Mouse (Mus musculus) embryonic facial prominence, embryonic 15.5 days (tissue): ENCODE data around the gene Parg. TPM values are rescaled to one million over a fixed set of nuclear protein-coding genes. Genes with fewer than 3 reads are reported as not detected.
"Not testable (repeated sequence)": the region's sequence is repeated elsewhere in the genome, so short reads cannot be mapped to it uniquely, and the experiment has no call there.

Source experiments
- ATAC-seq: fragments of 200-750 bp; cut with Nextera tagmentation; 2 replicates; pipeline ENCODE4 v1.8.0; 2017; ENCODE audit warnings: low read depth, moderate TSS enrichment; ENCODE audit not compliant: insufficient number of reproducible peaks, low FRiP score, low TSS enrichment
- H3K27ac ChIP-seq: fragments of 300-500 bp; sonication (generic); replicated peaks from 2 replicates; pipeline ENCODE4 v1.5.1; 2015; ENCODE audit warnings: mild to moderate bottlenecking, inconsistent platforms
- H3K27me3 ChIP-seq: fragments of 300-500 bp; sonication (generic); 2 replicates; pipeline ENCODE4 v1.6.1; 2015; ENCODE audit warnings: inconsistent platforms
- H3K36me3 ChIP-seq: fragments of 300-500 bp; sonication (generic); 2 replicates; pipeline ENCODE4 v1.6.1; 2015; ENCODE audit warnings: mild to moderate bottlenecking, inconsistent platforms
- H3K4me1 ChIP-seq: fragments of 300-500 bp; sonication (generic); 2 replicates; pipeline ENCODE4 v1.6.1; 2015; ENCODE audit warnings: inconsistent platforms
- H3K4me2 ChIP-seq: fragments of 300-500 bp; sonication (generic); replicated peaks from 2 replicates; pipeline ENCODE4 v1.6.1; 2015; ENCODE audit warnings: mild to moderate bottlenecking, inconsistent platforms
- H3K4me3 ChIP-seq: fragments of 300-500 bp; sonication (generic); replicated peaks from 2 replicates; pipeline ENCODE4 v1.5.1; 2015; ENCODE audit warnings: mild to moderate bottlenecking, inconsistent platforms
- H3K9ac ChIP-seq: fragments of 300-500 bp; sonication (generic); 2 replicates; pipeline ENCODE4 v1.6.1; 2015; ENCODE audit warnings: inconsistent platforms
- H3K9me3 ChIP-seq: fragments of 300-500 bp; sonication (generic); replicated peaks from 2 replicates; pipeline ENCODE4 v1.6.1; 2016; ENCODE audit warnings: inconsistent platforms
- WGBS: fragments of 180-500 bp; shearing (Covaris S2); methylation state at CpG from one replicate; pipeline ENCODE4 v1.1.7; 2015; 5-methylcytosine and 5-hydroxymethylcytosine counted together
- polyA plus RNA-seq: library from polyadenylated mRNA; unstranded; fragments of >200 nt; fragmentation: Nextera tagmentation; extraction: Ambion mirVana; gene quantifications from 2 replicates; pipeline ENCODE4 v1.2.1, GENCODE M21; 2015

The Parg gene
- polyA plus RNA-seq, 1 experiment from 2014 or later = 39.2 TPM

DNA sequence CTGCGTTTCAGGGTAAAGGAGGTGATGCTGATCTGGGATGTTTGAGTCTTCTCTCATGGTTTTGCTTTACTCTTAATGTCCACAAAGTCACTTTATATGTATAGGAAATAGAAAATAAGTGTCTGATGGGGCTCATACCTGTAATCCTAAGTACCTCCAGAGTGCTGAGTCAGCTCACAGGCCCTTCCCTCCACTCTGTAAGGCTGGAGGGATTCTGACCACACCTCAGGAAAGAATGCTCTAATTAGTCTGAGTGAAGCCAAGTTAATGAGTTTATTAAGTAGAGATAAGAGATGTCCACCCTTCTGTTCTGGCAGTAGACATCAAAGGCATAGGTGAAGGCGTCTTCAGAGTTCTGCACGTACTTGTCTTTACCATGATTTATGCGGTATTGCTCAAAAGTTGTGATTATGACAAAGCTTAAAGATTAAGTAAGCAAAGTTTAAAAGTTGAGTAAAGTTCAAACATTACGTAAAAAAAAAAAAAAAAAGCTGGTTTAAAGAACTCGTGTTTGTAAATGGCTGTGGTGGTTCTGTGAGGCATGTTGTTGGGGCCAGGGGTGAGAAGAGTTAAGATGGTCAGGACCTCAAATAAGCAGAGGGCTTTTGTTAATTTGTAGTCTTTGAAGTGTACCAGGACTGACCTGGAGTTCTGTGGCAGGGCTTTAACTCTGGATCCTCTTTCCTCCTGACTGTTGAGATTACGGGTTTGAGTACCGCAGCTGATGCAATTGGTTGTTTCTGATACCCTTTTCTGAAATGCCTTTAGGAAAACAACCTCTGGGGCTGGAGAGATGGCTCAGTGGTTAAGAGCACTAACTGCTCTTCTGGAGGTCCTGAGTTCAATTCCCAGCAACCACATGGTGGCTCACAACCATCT is 37.3 kb upstream of the Parg start:
- Histone ChIP-seq H3K27me3 (no peaks in the 10 kb centered on the region), H3K4me2 (peak overlapping the region; percentile 97; the same call in 1 of the 2 replicates), H3K9me3 (no peaks in the 10 kb centered on the region), H3K4me1 (peaks cover 35% of the 10 kb centered on the region), H3K36me3 (no peaks in the 10 kb centered on the region), H3K27ac (no peak overlapping the region), H3K4me3 (no peak overlapping the region), H3K9ac (no peak overlapping the region)
- 67% methylated on average over 8 of the region's 8 CpGs for WGBS
- no peak for ATAC-seq

DNA sequence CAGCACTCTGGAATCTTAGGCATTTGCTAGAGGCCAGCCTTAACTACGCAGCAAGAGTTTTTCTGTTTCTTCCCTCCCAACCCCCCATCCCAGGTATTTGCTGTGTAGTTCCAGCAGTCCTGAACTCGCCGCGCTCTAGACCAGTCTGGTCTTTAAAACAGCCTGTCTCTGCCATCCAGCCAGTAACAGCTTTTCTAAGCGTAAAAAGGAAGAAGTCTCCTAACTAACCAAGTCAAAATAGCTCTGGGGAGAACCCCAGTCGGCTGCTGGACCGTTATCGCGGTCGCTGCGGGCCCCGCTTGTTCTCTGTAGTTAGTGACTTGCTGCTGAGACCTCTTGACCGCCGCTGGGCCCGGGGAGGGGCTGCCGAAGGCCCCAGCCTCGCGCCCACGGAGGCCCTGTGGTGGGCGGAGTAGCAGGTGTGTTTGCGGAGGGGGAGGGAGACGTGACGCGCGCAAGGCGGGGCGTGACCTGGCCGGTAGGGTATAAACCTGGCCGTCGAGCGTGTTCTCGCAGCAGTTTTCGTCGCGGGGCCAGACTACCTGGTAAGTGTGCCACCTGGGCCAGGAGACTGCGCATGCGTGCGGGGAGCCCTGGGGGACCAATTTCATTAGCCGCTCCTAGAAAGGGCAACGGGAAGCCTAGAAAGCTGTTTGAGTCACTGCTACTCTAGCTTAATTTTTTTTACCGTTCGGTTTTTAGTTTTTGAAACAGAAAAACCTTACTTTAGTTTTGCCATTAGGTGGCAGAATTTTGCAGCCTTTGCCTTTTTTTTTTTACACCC is 36.3 kb upstream of the Parg start:
- Histone ChIP-seq H3K4me2 (peak overlapping the region; percentile 97), H3K27me3 (no peaks in the 10 kb centered on the region), H3K9ac (peak overlapping the region; percentile 40; the same call in 1 of the 2 replicates), H3K36me3 (no peaks in the 10 kb centered on the region), H3K27ac (peak overlapping the region; percentile 71), H3K9me3 (no peaks in the 10 kb centered on the region), H3K4me1 (peaks cover 34% of the 10 kb centered on the region), H3K4me3 (peak overlapping the region; percentile 54)
- peak; percentile 83 for ATAC-seq
- WGBS = under 1% methylated on average over 42 of the region's 42 CpGs

DNA sequence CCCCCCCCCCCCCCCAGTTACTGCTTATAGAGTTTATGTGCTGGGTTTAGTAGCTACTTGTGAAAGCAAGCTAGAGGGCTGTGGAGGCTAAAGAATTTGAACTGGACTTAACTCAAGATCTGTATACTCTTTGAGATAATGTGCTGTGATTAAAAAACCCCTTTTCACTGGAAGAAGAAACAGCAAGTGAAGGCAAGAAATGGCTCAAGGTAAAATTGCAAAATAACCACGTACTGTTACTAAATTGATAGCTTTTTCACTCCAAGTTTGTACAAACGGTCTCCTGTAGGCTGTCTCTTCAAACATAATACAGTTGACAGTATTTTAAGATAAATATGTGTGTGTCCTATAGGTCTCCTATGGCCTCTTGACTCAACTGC is 35.7 kb upstream of the Parg start:
- Histone ChIP-seq H3K9me3 (no peaks in the 10 kb centered on the region), H3K27ac (no peak overlapping the region), H3K4me2 (peak overlapping the region; percentile 97), H3K27me3 (no peaks in the 10 kb centered on the region), H3K36me3 (no peaks in the 10 kb centered on the region), H3K9ac (no peak overlapping the region), H3K4me1 (peaks cover 28% of the 10 kb centered on the region), H3K4me3 (peak overlapping the region; percentile 54)
- no peak for ATAC-seq
- 38% methylated on average over 2 of the region's 2 CpGs for whole genome bisulfite sequencing

DNA sequence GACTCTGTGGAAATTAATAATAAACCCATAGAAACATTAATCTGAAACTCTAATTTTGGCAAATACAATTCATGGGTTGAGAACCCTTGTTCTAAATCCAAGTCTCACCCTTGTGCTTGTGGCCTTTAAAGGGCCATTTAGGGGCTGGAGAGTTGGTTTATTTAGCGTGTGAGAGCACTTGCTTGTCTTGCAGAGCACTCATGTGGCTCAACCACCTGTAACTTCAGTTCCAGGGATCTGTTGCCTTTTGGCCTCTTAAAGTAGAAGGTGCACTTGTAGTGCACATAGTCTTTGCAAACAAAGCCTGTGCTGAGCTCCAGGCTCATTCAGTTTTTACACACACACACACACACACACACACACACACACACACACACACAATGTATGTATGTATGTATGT is 34.9 kb upstream of the Parg start:
- H3K27me3 ChIP-seq = no peaks in the 10 kb centered on the region
- no peak overlapping the region for H3K9ac ChIP-seq
- H3K4me2 ChIP-seq = no peak overlapping the region
- WGBS = 81% methylated on average over 1 of the region's 1 CpGs
- ATAC-seq = no peak
- H3K27ac ChIP-seq = no peak overlapping the region
- no peak overlapping the region for H3K4me3 ChIP-seq
- no peaks in the 10 kb centered on the region for H3K9me3 ChIP-seq
- H3K36me3 ChIP-seq = no peaks in the 10 kb centered on the region
- peaks cover 25% of the 10 kb centered on the region for H3K4me1 ChIP-seq

DNA sequence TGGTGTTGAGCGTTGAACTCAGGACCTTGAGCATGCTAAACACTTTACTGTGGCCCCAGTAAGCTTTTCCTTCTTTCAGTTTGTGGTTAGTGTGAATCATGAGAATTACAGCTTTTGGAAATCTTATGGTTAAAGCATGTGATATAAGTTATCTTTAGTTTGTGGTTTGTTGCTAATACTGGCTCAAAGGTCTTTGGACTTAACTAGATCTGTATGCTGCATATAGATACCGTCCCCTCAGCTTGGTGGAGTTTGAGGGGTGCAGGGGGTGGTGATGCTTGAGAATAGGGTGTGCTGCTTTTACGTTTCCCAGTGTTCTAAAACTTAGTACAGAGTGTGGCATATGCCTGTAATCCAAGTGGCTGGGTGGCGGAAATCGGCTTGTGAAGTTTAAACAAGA is 34.4 kb upstream of the Parg start:
- Histone ChIP-seq H3K4me2 (no peak overlapping the region), H3K9ac (no peak overlapping the region), H3K36me3 (no peaks in the 10 kb centered on the region), H3K9me3 (no peaks in the 10 kb centered on the region), H3K27ac (no peak overlapping the region), H3K27me3 (no peaks in the 10 kb centered on the region), H3K4me1 (peaks cover 24% of the 10 kb centered on the region), H3K4me3 (no peak overlapping the region)
- ATAC-seq = no peak
- 80% methylated on average over 5 of the region's 5 CpGs for WGBS

GRCm38 (mm10) chr14:32168653-32169231 is 33.0 kb upstream of the Parg start:
- Histone ChIP-seq H3K9me3 (no peaks in the 10 kb centered on the region), H3K4me3 (no peak overlapping the region), H3K9ac (no peak overlapping the region), H3K27ac (no peak overlapping the region), H3K27me3 (no peaks in the 10 kb centered on the region), H3K36me3 (peaks cover 10% of the 10 kb centered on the region), H3K4me1 (peaks cover 18% of the 10 kb centered on the region), H3K4me2 (no peak overlapping the region)
- no peak for ATAC-seq
- WGBS = 78% methylated on average over 3 of the region's 3 CpGs

GRCm38 (mm10) chr14:32170137-32170536 is 31.6 kb upstream of the Parg start:
- 75% methylated on average over 4 of the region's 4 CpGs for WGBS
- Histone ChIP-seq H3K4me2 (no peak overlapping the region), H3K36me3 (peaks cover 13% of the 10 kb centered on the region), H3K4me3 (no peak overlapping the region), H3K9ac (no peak overlapping the region), H3K27me3 (no peaks in the 10 kb centered on the region), H3K9me3 (no peaks in the 10 kb centered on the region), H3K4me1 (peaks cover 12% of the 10 kb centered on the region), H3K27ac (no peak overlapping the region)
- no peak for ATAC-seq

GRCm38 (mm10) chr14:32175310-32175709 is 26.4 kb upstream of the Parg start:
- Histone ChIP-seq H3K27ac (no peak overlapping the region), H3K4me3 (no peak overlapping the region), H3K4me1 (no peaks in the 10 kb centered on the region), H3K36me3 (peaks cover 31% of the 10 kb centered on the region), H3K27me3 (no peaks in the 10 kb centered on the region), H3K9ac (no peak overlapping the region), H3K9me3 (no peaks in the 10 kb centered on the region), H3K4me2 (no peak overlapping the region)
- ATAC-seq = no peak
- WGBS = 86% methylated on average over 2 of the region's 2 CpGs

- H3K9me3 ChIP-seq, H3K27me3 ChIP-seq, ATAC-seq, H3K4me1 ChIP-seq, H3K27ac ChIP-seq, H3K9ac ChIP-seq, H3K4me2 ChIP-seq, H3K4me3 ChIP-seq: not testable (repeated sequence)
- 72% methylated on average over 5 of the region's 5 CpGs for WGBS
- peaks cover 41% of the 10 kb centered on the region for H3K36me3 ChIP-seq
Observed at GRCm38 (mm10) chr14:32176590-32176989, 25.2 kb upstream of the Parg start.

- Histone ChIP-seq H3K9ac (no peak overlapping the region), H3K36me3 (peaks cover 57% of the 10 kb centered on the region), H3K4me2 (no peak overlapping the region), H3K4me1 (no peaks in the 10 kb centered on the region), H3K4me3 (no peak overlapping the region), H3K9me3 (no peaks in the 10 kb centered on the region), H3K27ac (no peak overlapping the region), H3K27me3 (no peaks in the 10 kb centered on the region)
- WGBS = 86% methylated on average over 10 of the region's 10 CpGs
- ATAC-seq = no peak
Observed at GRCm38 (mm10) chr14:32179393-32180195, 22.2 kb upstream of the Parg start.

DNA sequence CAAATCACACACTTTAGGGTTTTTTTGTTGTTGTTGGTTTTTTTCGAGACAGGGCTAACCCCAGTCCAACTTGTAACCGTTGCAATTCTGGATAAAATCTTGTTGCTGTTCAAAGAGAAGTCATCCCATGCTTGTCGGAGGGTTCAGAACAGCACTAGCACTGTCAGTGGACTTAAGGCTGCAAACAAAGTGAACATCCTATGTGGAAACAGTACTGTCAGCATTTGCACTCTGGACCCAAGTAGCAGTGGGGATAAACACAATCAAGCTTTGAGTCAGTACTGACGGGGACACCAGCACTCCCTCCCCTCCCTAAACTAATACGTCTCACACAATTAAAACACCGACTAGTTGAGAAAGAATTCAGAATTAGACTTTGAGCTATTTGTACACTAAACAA is 20.9 kb upstream of the Parg start:
- WGBS = 88% methylated on average over 6 of the region's 6 CpGs
- H3K4me1 ChIP-seq = no peaks in the 10 kb centered on the region
- peaks cover 59% of the 10 kb centered on the region for H3K36me3 ChIP-seq
- H3K4me2 ChIP-seq = no peak overlapping the region
- ATAC-seq = no peak
- H3K27ac ChIP-seq = no peak overlapping the region
- no peaks in the 10 kb centered on the region for H3K27me3 ChIP-seq
- H3K9ac ChIP-seq = no peak overlapping the region
- H3K4me3 ChIP-seq = no peak overlapping the region
- H3K9me3 ChIP-seq = no peaks in the 10 kb centered on the region
